Mouse (Mus musculus) C2C12 (cell line): ENCODE measurements around the gene Rp9.

ENCODE experiments used
- CEBPB ChIP-seq: IDR thresholded peaks from one replicate; pipeline ENCODE4 v1.6.1; 2011; ENCODE audit warnings: low read depth, mild to moderate bottlenecking, control low read depth, moderate library complexity
- CTCF ChIP-seq: IDR thresholded peaks from one replicate; pipeline ENCODE4 v1.5.1; 2011; ENCODE audit not compliant: control insufficient read depth, insufficient read depth, insufficient read length
- FOSL1 ChIP-seq: IDR thresholded peaks from one replicate; pipeline ENCODE4 v1.8.0; 2011; ENCODE audit warnings: mild to moderate bottlenecking, low read length; ENCODE audit not compliant: poor library complexity, insufficient read depth, severe bottlenecking
- MAX ChIP-seq: IDR thresholded peaks from one replicate; pipeline ENCODE4 v1.6.1; 2011; ENCODE audit warnings: mild to moderate bottlenecking, control low read depth
- MYOD1 ChIP-seq: IDR thresholded peaks from one replicate; pipeline ENCODE4 v1.6.1; 2011; ENCODE audit warnings: low read depth; ENCODE audit not compliant: control insufficient read depth, insufficient read length
- MYOG ChIP-seq: IDR thresholded peaks from one replicate; pipeline ENCODE4 v1.6.1; 2011; ENCODE audit not compliant: control insufficient read depth, insufficient read length; ENCODE audit errors: extremely low read depth
- USF1 ChIP-seq: IDR thresholded peaks from one replicate; pipeline ENCODE4 v1.6.1; 2011; ENCODE audit warnings: low read depth, mild to moderate bottlenecking, control low read depth, moderate library complexity

DNA sequence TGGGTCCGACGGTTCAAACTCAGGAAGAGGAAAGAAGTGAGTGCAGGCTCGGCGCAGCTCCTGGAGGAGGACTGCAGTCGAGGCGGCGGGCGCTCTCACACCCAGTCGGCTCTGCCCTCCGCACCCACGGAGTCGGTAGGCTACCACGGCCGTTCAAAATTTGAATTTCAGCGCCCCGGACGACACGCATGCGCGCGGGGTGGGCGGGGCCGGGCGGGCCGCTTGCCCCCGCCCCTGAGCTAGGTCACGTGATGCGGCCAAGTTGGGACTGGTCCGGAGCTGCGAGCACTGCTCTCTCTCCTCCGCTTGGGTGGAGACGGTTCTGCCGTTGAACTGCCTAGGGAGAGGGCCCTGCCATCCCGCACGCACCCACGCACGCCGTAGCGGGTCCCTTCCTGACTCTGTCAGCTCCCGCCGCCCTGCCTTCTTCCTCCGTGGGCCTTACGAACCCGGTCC, 80.5 kb downstream of the Rp9 start, which contains the start of gene Anln:
- TF ChIP-seq CTCF (no peak), CEBPB (no peak), FOSL1 (no peak), MAX (peak; percentile 38), MYOG (no peak), USF1 (peak; percentile 95), MYOD1 (no peak)
